Mouse (Mus musculus) hindbrain, embryonic 11.5 days (tissue): ENCODE results near the gene Hectd3. TPM values are rescaled to one million over a fixed set of nuclear protein-coding genes. Genes with fewer than 3 reads are reported as not detected.
A peak's percentile ranks its signal among the peaks of the same experiment; 100 is the strongest.

Experiments
- ATAC-seq: fragments of 200-750 bp; cut with Nextera tagmentation; 2 replicates; pipeline ENCODE4 v1.8.0; 2017; ENCODE audit warnings: mild to moderate bottlenecking, moderate TSS enrichment, moderate library complexity; ENCODE audit not compliant: low FRiP score
- DNase-seq: peaks from one replicate; pipeline ENCODE4 v3.0.0-alpha.2; 2015; ENCODE audit warnings: low spot score
- H3K27ac ChIP-seq: fragments of 300-500 bp; sonication (generic); 2 replicates; pipeline ENCODE4 v1.5.1; 2014; ENCODE audit warnings: mild to moderate bottlenecking, low read depth, low read length
- H3K27me3 ChIP-seq: fragments of 300-500 bp; sonication (generic); 2 replicates; pipeline ENCODE4 v1.6.1; 2014; ENCODE audit warnings: mild to moderate bottlenecking, low read length, moderate library complexity, mixed read lengths; ENCODE audit not compliant: control insufficient read depth, insufficient read depth
- H3K36me3 ChIP-seq: fragments of 300-500 bp; sonication (generic); 2 replicates; pipeline ENCODE4 v1.6.1; 2014; ENCODE audit warnings: mild to moderate bottlenecking, low read length, moderate library complexity, mixed read lengths; ENCODE audit not compliant: control insufficient read depth, insufficient read depth
- H3K4me1 ChIP-seq: fragments of 300-500 bp; sonication (generic); replicated peaks from 2 replicates; pipeline ENCODE4 v1.6.1; 2014; ENCODE audit warnings: low read length, mixed read lengths; ENCODE audit not compliant: control insufficient read depth, insufficient read depth
- H3K4me2 ChIP-seq: fragments of 300-500 bp; sonication (generic); replicated peaks from 2 replicates; pipeline ENCODE4 v1.6.1; 2014; ENCODE audit warnings: mild to moderate bottlenecking, low read depth, low read length
- H3K4me3 ChIP-seq: fragments of 300-500 bp; sonication (generic); 2 replicates; pipeline ENCODE4 v1.5.1; 2014; ENCODE audit warnings: low read depth, low read length
- H3K9ac ChIP-seq: fragments of 300-500 bp; sonication (generic); 2 replicates; pipeline ENCODE4 v1.6.1; 2014; ENCODE audit warnings: low read depth, low read length
- H3K9me3 ChIP-seq: fragments of 300-500 bp; sonication (generic); 2 replicates; pipeline ENCODE4 v1.6.1; 2016; ENCODE audit warnings: low read length; ENCODE audit not compliant: control insufficient read depth
- WGBS: fragments of 180-500 bp; shearing (Covaris S2); extraction: QIAGEN DNeasy Blood & Tissue Kit; methylation state at CpG from one replicate; pipeline ENCODE4 v1.1.7; 2014; 5-methylcytosine and 5-hydroxymethylcytosine counted together
- polyA plus RNA-seq: library from polyadenylated mRNA; unstranded; fragments of >200 nt; fragmentation: Nextera tagmentation; extraction: Ambion mirVana; gene quantifications from 2 replicates; pipeline ENCODE4 v1.2.1, GENCODE M21; 2014

The Hectd3 gene
- polyA plus RNA-seq, 1 experiment from 2014 or later: 7.8 TPM

DNA sequence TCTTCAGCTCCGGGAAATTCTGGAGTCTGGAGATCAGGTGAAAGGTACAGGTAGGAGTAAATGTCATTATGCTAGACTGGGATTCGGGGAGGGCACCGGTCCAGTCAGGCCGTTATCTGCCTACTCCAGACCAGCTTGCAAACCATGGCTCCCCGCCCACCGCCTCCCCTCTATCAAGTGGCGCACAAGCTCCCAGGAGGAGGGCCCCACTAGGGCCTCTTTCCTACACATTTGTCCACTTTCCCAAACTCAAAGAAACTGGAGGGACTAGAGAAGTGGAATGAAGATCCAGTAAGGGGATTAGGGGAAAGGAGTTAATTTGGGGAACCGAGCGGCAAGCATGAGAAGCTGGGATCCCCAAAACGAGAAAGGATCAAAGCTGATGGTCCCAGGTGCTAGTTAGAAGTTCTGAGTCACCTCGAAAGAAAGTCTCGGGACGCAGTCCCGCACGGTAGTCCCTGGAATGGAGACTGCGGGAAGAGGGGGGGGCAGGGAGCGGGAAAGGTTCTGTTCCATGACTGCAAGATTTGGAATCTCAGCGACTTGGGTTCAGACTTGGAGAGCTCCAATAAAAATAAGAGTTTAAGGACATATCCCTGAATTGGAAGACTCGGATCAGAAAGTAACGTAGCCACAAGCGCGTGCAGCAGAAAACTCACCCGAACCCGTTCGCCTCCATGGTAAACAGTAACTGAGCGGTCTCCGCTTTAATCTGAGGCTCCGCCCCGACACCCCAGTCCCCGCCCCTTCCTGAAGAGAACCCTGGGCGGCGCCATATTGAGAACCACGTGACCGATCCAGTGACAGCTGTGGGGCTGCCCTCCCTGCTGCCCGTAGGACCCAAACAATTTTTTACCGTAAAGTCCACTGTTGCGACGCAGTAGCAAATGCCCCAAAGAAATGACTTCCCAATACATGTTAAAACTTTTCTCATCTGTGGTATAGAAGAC is 1.2 kb upstream of the Hectd3 start, which contains the start of gene Urod:
Gene Urod, minus strand, starts transcription at position 742 of the 950 bp plus-strand sequence.
- Histone ChIP-seq H3K4me3 (peak within 1 kb of the TSS; percentile 94), H3K9me3 (no peaks in the 10 kb centered on the region), H3K4me2 (peak within 1 kb of the TSS; percentile 97), H3K27ac (peak within 1 kb of the TSS; percentile 83), H3K9ac (peak within 1 kb of the TSS; percentile 79), H3K36me3 (no peaks in the 10 kb centered on the region), H3K4me1 (0 out of 2 replicates have a peak, but pooled peaks cover 2% of the 10 kb centered on the region), H3K27me3 (no peaks in the 10 kb centered on the region)
- DNase-seq (peak; percentile 96), ATAC-seq (peak; percentile 88)
- WGBS: under 1% methylated on average over 38 of the region's 38 CpGs

GRCm38 (mm10) chr4:116995798-116996135 is 650 bp downstream of the Hectd3 start:
- H3K4me1 ChIP-seq: 0 out of 2 replicates have a peak, but pooled peaks cover 2% of the 10 kb centered on the region
- DNase-seq: peak; percentile 62
- peak overlapping the region; percentile 79 for H3K9ac ChIP-seq
- ATAC-seq: no peak; the same call in 1 of the 2 replicates
- peak overlapping the region; percentile 94 for H3K4me3 ChIP-seq
- H3K36me3 ChIP-seq: no peaks in the 10 kb centered on the region
- H3K9me3 ChIP-seq: no peaks in the 10 kb centered on the region
- WGBS: 2% methylated on average over 16 of the region's 16 CpGs
- H3K27me3 ChIP-seq: no peaks in the 10 kb centered on the region
- peak overlapping the region; percentile 97 for H3K4me2 ChIP-seq
- H3K27ac ChIP-seq: peak overlapping the region; percentile 83; the same call in 1 of the 2 replicates

GRCm38 (mm10) chr4:116999513-117000154 is 4.5 kb downstream of the Hectd3 start:
- Histone ChIP-seq H3K4me1 (0 out of 2 replicates have a peak, but pooled peaks cover 2% of the 10 kb centered on the region), H3K9ac (no peak overlapping the region), H3K27me3 (no peaks in the 10 kb centered on the region), H3K4me2 (no peak overlapping the region), H3K4me3 (no peak overlapping the region), H3K36me3 (no peaks in the 10 kb centered on the region), H3K27ac (no peak overlapping the region), H3K9me3 (no peaks in the 10 kb centered on the region)
- DNase-seq: no peak
- ATAC-seq: no peak
- WGBS: 90% methylated on average over 17 of the region's 17 CpGs

GRCm38 (mm10) chr4:117001957-117002356 is 6.8 kb downstream of the Hectd3 start:
- no peak overlapping the region for H3K27ac ChIP-seq
- ATAC-seq (no peak), DNase-seq (no peak)
- no peak overlapping the region for H3K9ac ChIP-seq
- H3K27me3 ChIP-seq: no peaks in the 10 kb centered on the region
- 92% methylated on average over 16 of the region's 16 CpGs for WGBS
- H3K4me2 ChIP-seq: no peak overlapping the region
- no peaks in the 10 kb centered on the region for H3K9me3 ChIP-seq
- no peak overlapping the region for H3K4me3 ChIP-seq
- no peaks in the 10 kb centered on the region for H3K4me1 ChIP-seq
- H3K36me3 ChIP-seq: no peaks in the 10 kb centered on the region

- DNase-seq (peak; percentile 82), ATAC-seq (0 out of 2 replicates have a peak, but pooled peaks have one; percentile 25)
- Histone ChIP-seq H3K4me1 (no peaks in the 10 kb centered on the region), H3K4me2 (no peak overlapping the region), H3K4me3 (no peak overlapping the region), H3K9me3 (no peaks in the 10 kb centered on the region), H3K27ac (no peak overlapping the region), H3K9ac (no peak overlapping the region), H3K36me3 (no peaks in the 10 kb centered on the region), H3K27me3 (no peaks in the 10 kb centered on the region)
- WGBS: 57% methylated on average over 38 of the region's 38 CpGs
Observed at GRCm38 (mm10) chr4:117002543-117003521, 7.7 kb downstream of the Hectd3 start.

DNA sequence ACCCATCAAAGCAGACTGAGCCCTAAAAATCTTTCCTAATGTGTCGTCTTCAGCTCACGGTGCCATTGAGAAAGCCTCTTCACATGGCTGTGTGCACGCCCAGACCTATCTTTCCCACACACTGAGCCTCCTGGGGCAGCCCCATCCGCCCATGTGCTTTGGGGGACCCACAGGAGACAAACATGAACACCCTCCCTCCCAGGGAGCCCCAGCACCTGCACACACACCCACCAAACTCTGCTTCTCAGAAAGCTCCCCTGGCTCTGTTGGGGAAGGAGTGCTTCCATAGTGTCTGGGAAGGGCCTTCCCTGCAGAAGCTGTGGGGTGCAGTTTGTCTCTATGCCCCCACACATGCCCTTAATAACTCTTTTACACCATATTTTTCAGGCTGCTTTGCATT is 9.5 kb downstream of the Hectd3 start:
- Histone ChIP-seq H3K36me3 (no peaks in the 10 kb centered on the region), H3K9me3 (no peaks in the 10 kb centered on the region), H3K4me3 (no peak overlapping the region), H3K27me3 (no peaks in the 10 kb centered on the region), H3K4me2 (no peak overlapping the region), H3K27ac (no peak overlapping the region), H3K9ac (no peak overlapping the region), H3K4me1 (no peaks in the 10 kb centered on the region)
- WGBS: 79% methylated on average over 4 of the region's 4 CpGs
- no peak for ATAC-seq
- no peak for DNase-seq

GRCm38 (mm10) chr4:117005611-117006400 is 10.7 kb downstream of the Hectd3 start:
- ATAC-seq: no peak
- Histone ChIP-seq H3K9me3 (no peaks in the 10 kb centered on the region), H3K4me3 (no peak overlapping the region), H3K4me1 (no peaks in the 10 kb centered on the region), H3K27me3 (no peaks in the 10 kb centered on the region), H3K27ac (no peak overlapping the region), H3K9ac (no peak overlapping the region), H3K4me2 (no peak overlapping the region), H3K36me3 (no peaks in the 10 kb centered on the region)
- no peak for DNase-seq
- WGBS: 76% methylated on average over 7 of the region's 7 CpGs
